Mouse (Mus musculus) forebrain, embryonic 10.5 days (tissue): ENCODE data around the gene Tmem62. TPM values are rescaled to one million over a fixed set of nuclear protein-coding genes. Genes with fewer than 3 reads are reported as not detected.
"Not testable (repeated sequence)": the region's sequence is repeated elsewhere in the genome, so short reads cannot be mapped to it uniquely, and the experiment has no call there.

ENCODE experiments used
- DNase-seq: peaks from one replicate; pipeline ENCODE4 v3.0.0-alpha.2; 2017; ENCODE audit warnings: low spot score; ENCODE audit errors: extremely low spot score
- H3K27ac ChIP-seq: fragments of 300-500 bp; sonication (generic); 2 replicates; pipeline ENCODE4 v1.5.1; 2016; ENCODE audit warnings: mild to moderate bottlenecking
- H3K27me3 ChIP-seq: fragments of 300-500 bp; sonication (generic); 2 replicates; pipeline ENCODE4 v1.6.1; 2016; ENCODE audit warnings: mild to moderate bottlenecking; ENCODE audit not compliant: poor library complexity, severe bottlenecking
- H3K36me3 ChIP-seq: fragments of 300-500 bp; sonication (generic); replicated peaks from 2 replicates; pipeline ENCODE4 v1.6.1; 2016; ENCODE audit warnings: mild to moderate bottlenecking, moderate library complexity
- H3K4me1 ChIP-seq: fragments of 300-500 bp; sonication (generic); 2 replicates; pipeline ENCODE4 v1.6.1; 2016
- H3K4me3 ChIP-seq: fragments of 300-500 bp; sonication (generic); 2 replicates; pipeline ENCODE4 v1.5.1; 2016; ENCODE audit warnings: mild to moderate bottlenecking, moderate library complexity
- H3K9me3 ChIP-seq: fragments of 300-500 bp; sonication (generic); 2 replicates; pipeline ENCODE4 v1.6.1; 2016; ENCODE audit warnings: mild to moderate bottlenecking, moderate library complexity
- WGBS: fragments of 180-500 bp; shearing (Covaris S2); methylation state at CpG from one replicate; pipeline ENCODE4 v1.1.7; 2016; 5-methylcytosine and 5-hydroxymethylcytosine counted together
- polyA plus RNA-seq: library from polyadenylated mRNA; unstranded; fragments of >200 nt; fragmentation: Nextera tagmentation; extraction: Ambion mirVana; gene quantifications from 2 replicates; pipeline ENCODE4 v1.2.1, GENCODE M21; 2016

The Tmem62 gene
- polyA plus RNA-seq, 1 experiment from 2014 or later = 2.0 TPM

- not testable (repeated sequence) for H3K4me3 ChIP-seq, H3K36me3 ChIP-seq, DNase-seq, H3K9me3 ChIP-seq, H3K27ac ChIP-seq
- peaks cover 30% of the 10 kb centered on the region for H3K4me1 ChIP-seq
- WGBS = 97% methylated on average over 8 of the region's 8 CpGs
- H3K27me3 ChIP-seq = peaks cover 20% of the 10 kb centered on the region
Observed at GRCm38 (mm10) chr2:120972257-120972656, 4.6 kb upstream of the Tmem62 start.

DNA sequence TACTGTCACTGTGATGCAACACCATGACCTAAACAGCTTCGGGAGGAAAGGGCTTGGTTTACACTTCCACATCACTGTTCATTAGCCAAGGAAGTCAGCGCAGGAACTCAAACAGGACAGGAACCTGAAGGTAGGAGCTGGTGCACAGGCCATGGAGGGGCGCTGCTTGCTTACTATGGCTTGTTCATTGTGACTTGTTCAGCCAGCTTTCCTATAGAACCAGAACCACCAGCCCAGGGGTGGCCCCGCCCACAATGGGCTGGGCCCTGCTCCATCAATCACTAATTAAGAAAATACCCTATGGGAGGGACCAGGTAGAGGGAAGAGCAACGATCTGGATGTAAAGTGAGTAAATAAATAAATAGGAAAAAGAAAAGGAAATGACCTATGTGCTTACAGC lies 3.9 kb upstream of the Tmem62 start:
- DNase-seq = no peak
- no peaks in the 10 kb centered on the region for H3K36me3 ChIP-seq
- H3K4me3 ChIP-seq = peak overlapping the region; percentile 19
- H3K9me3 ChIP-seq = no peaks in the 10 kb centered on the region
- H3K27me3 ChIP-seq = peaks cover 24% of the 10 kb centered on the region
- 16% methylated on average over 5 of the region's 5 CpGs for WGBS
- no peak overlapping the region for H3K27ac ChIP-seq
- H3K4me1 ChIP-seq = peaks cover 36% of the 10 kb centered on the region

DNA sequence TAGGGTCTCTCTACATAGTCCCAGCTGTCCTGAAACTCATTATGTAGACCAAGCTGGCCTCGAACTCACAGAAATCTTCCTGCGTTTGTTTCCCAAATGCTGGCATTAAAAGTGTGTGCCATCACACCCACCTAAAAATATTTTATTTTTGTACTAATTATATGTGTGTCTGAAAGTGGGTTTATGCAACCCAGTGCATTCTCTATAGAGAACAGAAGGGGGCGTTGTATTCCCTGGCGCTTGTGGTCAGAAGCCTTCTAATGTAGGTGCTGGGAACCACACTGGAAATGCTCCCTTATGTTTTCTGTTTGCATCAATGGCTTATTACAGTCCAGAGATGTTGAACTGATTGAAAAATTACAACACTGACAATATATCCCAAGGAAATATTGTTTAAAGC lies 509 bp upstream of the Tmem62 start:
- no peaks in the 10 kb centered on the region for H3K9me3 ChIP-seq
- no peak for DNase-seq
- WGBS = 46% methylated on average over 4 of the region's 4 CpGs
- peaks cover 26% of the 10 kb centered on the region for H3K27me3 ChIP-seq
- peaks cover 20% of the 10 kb centered on the region for H3K4me1 ChIP-seq
- no peaks in the 10 kb centered on the region for H3K36me3 ChIP-seq
- peak overlapping the region; percentile 89 for H3K4me3 ChIP-seq
- no peak overlapping the region for H3K27ac ChIP-seq

GRCm38 (mm10) chr2:120977926-120978692 lies 1.3 kb downstream of the Tmem62 start:
- peak overlapping the region; percentile 89 for H3K4me3 ChIP-seq
- H3K27me3 ChIP-seq = peaks cover 23% of the 10 kb centered on the region
- H3K9me3 ChIP-seq = no peaks in the 10 kb centered on the region
- 0 out of 2 replicates have a peak overlapping the region, but pooled peaks have one; percentile 89 for H3K27ac ChIP-seq
- peaks cover 17% of the 10 kb centered on the region for H3K4me1 ChIP-seq
- no peaks in the 10 kb centered on the region for H3K36me3 ChIP-seq
- WGBS = 86% methylated on average over 8 of the region's 8 CpGs
- DNase-seq = no peak

DNA sequence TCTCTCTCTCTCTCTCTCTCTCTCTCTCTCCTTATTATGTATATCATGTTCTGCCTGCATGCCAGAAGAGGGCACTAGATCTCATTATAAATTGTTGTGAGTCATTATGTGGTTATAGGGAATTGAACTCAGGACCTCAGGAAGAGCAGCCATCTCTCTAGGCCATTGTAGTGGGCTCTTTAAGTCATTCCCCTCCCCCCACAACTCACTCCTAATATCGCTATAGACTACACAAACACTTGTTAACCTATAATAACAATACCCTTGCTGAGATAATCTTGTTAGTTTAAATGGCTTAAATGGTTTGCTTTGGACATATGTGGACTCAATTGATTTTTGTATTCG lies 1.8 kb downstream of the Tmem62 start:
- no peaks in the 10 kb centered on the region for H3K9me3 ChIP-seq
- DNase-seq = no peak
- H3K4me3 ChIP-seq = no peak overlapping the region
- H3K27ac ChIP-seq = no peak overlapping the region
- peaks cover 21% of the 10 kb centered on the region for H3K4me1 ChIP-seq
- peaks cover 23% of the 10 kb centered on the region for H3K27me3 ChIP-seq
- 60% methylated on average over 2 of the region's 2 CpGs for WGBS
- no peaks in the 10 kb centered on the region for H3K36me3 ChIP-seq

DNA sequence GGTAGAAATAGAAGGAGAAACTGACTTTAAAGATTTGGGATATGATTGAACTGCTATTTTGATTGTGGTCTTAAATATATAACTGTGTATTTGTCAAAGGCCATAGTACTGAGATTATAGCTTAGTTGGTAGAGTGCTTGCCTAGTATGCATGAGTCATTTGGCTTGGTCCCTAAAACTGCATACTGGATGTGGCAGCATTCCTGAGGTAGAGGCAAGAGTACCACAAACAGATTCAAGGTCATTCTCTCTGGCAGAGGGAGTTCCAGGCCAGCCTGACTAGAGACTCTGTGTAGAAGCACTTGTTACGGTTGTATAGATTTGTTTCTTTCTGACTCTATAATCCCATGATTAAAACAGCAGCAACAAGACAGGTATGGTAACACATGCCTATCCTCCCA lies 3.0 kb downstream of the Tmem62 start:
- Histone ChIP-seq H3K9me3 (no peaks in the 10 kb centered on the region), H3K36me3 (no peaks in the 10 kb centered on the region), H3K4me3 (no peak overlapping the region), H3K27me3 (peaks cover 19% of the 10 kb centered on the region), H3K27ac (no peak overlapping the region), H3K4me1 (peaks cover 23% of the 10 kb centered on the region)
- DNase-seq = no peak
- 84% methylated on average over 1 of the region's 1 CpGs for WGBS

DNA sequence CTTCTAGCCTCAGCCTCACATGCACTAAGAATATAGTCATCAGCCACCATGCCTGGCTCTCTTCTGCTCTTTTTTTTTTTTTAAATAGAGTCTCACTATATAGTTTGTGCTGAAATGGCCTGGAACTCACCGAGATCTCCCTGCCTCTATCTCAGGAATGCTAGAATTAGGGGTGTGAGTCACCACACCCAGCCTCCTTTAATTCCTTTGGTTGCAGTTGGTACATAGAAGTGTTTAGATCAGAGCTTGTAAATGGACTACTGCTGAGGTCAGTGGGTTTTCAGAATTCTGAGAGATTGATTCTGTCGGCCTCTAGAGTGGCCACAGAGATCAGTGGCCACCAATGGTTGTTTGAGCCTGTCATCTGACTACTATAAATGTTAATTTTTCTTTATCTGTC lies 4.0 kb downstream of the Tmem62 start:
- H3K4me1 ChIP-seq = peaks cover 23% of the 10 kb centered on the region
- no peaks in the 10 kb centered on the region for H3K9me3 ChIP-seq
- DNase-seq = no peak
- H3K27ac ChIP-seq = no peak overlapping the region
- 80% methylated on average over 2 of the region's 2 CpGs for WGBS
- no peak overlapping the region for H3K4me3 ChIP-seq
- no peaks in the 10 kb centered on the region for H3K36me3 ChIP-seq
- peaks cover 16% of the 10 kb centered on the region for H3K27me3 ChIP-seq

- Histone ChIP-seq H3K27ac (no peak overlapping the region), H3K4me1 (peaks cover 9% of the 10 kb centered on the region), H3K4me3 (no peak overlapping the region), H3K27me3 (no peaks in the 10 kb centered on the region), H3K36me3 (no peaks in the 10 kb centered on the region), H3K9me3 (no peaks in the 10 kb centered on the region)
- 10% methylated on average over 2 of the region's 2 CpGs for WGBS
- no peak for DNase-seq
Observed at GRCm38 (mm10) chr2:120983611-120984010, 6.8 kb downstream of the Tmem62 start.

DNA sequence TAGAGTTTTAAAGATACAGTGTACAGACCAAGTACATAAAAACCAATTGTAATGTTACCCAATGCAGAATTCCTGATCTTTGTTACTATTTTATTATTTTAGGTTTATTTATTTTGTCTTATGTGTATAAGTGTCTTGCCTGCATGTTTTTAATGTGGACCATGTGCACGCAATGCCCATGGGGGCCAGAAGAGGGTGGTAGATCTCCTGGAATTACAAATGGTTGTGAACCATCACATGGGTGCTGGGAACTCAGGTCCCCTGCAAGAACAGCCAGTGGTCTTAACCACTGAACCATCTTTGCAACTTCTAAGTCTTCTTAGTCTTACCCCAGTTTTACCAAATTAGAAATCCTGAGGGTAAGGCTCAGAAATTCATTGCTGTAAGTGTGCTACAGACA lies 8.4 kb downstream of the Tmem62 start:
- Histone ChIP-seq H3K27me3 (no peaks in the 10 kb centered on the region), H3K27ac (no peak overlapping the region), H3K4me3 (no peak overlapping the region), H3K4me1 (peaks cover 9% of the 10 kb centered on the region), H3K36me3 (no peaks in the 10 kb centered on the region), H3K9me3 (no peaks in the 10 kb centered on the region)
- DNase-seq = no peak
- WGBS = 88% methylated on average over 1 of the region's 1 CpGs

- 71% methylated on average over 4 of the region's 4 CpGs for WGBS
Observed at GRCm38 (mm10) chr2:120991196-120991595, 14.4 kb downstream of the Tmem62 start.

DNA sequence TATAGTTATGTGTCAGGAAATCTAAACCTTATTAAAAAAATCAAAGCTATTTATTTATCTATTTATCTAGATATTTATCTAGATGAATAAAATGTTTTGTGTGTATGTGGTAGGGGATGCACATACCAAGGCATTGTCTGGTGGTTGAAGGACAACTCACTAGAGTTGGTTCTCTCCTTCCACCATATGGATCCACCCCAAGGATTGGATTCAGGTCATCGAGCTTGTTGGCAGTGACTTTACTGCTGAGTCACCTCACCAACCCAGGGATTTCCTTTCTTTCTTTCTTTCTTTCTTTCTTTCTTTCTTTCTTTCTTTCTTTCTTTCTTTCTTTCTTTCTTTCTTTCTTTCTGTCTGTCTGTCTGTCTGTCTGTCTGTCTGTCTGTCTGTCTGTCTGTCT lies 19.8 kb downstream of the Tmem62 start:
- not testable (repeated sequence) for H3K27ac ChIP-seq, H3K4me1 ChIP-seq, H3K9me3 ChIP-seq, H3K36me3 ChIP-seq, DNase-seq, H3K4me3 ChIP-seq, H3K27me3 ChIP-seq
- WGBS = 76% methylated on average over 1 of the region's 1 CpGs

More at GRCm38 (mm10) chr2:120991196-120991595, 14.4 kb downstream of the Tmem62 start:
- no peaks in the 10 kb centered on the region for H3K9me3 ChIP-seq
- no peak overlapping the region for H3K4me3 ChIP-seq
- H3K4me1 ChIP-seq = no peaks in the 10 kb centered on the region
- H3K27ac ChIP-seq = no peak overlapping the region
- H3K27me3 ChIP-seq = no peaks in the 10 kb centered on the region
- no peak for DNase-seq
- H3K36me3 ChIP-seq = no peaks in the 10 kb centered on the region

- no peak overlapping the region for H3K4me3 ChIP-seq
- no peaks in the 10 kb centered on the region for H3K4me1 ChIP-seq
- no peak for DNase-seq
- H3K9me3 ChIP-seq = no peaks in the 10 kb centered on the region
- no peak overlapping the region for H3K27ac ChIP-seq
- no peaks in the 10 kb centered on the region for H3K36me3 ChIP-seq
- WGBS = 91% methylated on average over 8 of the region's 8 CpGs
- no peaks in the 10 kb centered on the region for H3K27me3 ChIP-seq
Observed at GRCm38 (mm10) chr2:120998863-120999262, 22.0 kb downstream of the Tmem62 start.

- peaks cover 6% of the 10 kb centered on the region for H3K4me1 ChIP-seq
- H3K4me3 ChIP-seq = no peak overlapping the region
- H3K27ac ChIP-seq = no peak overlapping the region
- DNase-seq = no peak
- H3K36me3 ChIP-seq = no peaks in the 10 kb centered on the region
- no peaks in the 10 kb centered on the region for H3K27me3 ChIP-seq
- H3K9me3 ChIP-seq = no peaks in the 10 kb centered on the region
- 70% methylated on average over 2 of the region's 2 CpGs for whole genome bisulfite sequencing
Observed at GRCm38 (mm10) chr2:121003586-121003985, 26.8 kb downstream of the Tmem62 start.
